Mouse (Mus musculus): Measurements from ENCODE around the gene Agbl4.

Gene Agbl4

GRCm38 (mm10) chr4:111399784-111400183 is 1002.3 kb downstream of the Agbl4 start:
- no peak for DNase-seq (ENCODE audit: low spot score)

GRCm38 (mm10) chr4:111400676-111401075 is 1003.2 kb downstream of the Agbl4 start:
- DNase-seq (ENCODE audit: low spot score), result no peak

- DNase-seq (ENCODE audit: low spot score), result no peak
Observed at GRCm38 (mm10) chr4:111403243-111403642, 1005.8 kb downstream of the Agbl4 start.

- no peak for DNase-seq (ENCODE audit: low spot score)
Observed at GRCm38 (mm10) chr4:111410731-111411130, 1013.3 kb downstream of the Agbl4 start.

- no peak for DNase-seq (ENCODE audit: low spot score)
Observed at GRCm38 (mm10) chr4:111414399-111414798, 1016.9 kb downstream of the Agbl4 start.

GRCm38 (mm10) chr4:111414818-111415488 is 1017.5 kb downstream of the Agbl4 start, which contains the start of gene Bend5:
Bend5 (plus strand) TSS chr4:111415006.
- DNase-seq (ENCODE audit: low spot score), result peak; percentile 83

- no peak for DNase-seq (ENCODE audit: low spot score)
Observed at GRCm38 (mm10) chr4:111416126-111416525, 1018.7 kb downstream of the Agbl4 start.

GRCm38 (mm10) chr4:111416551-111416950 is 1019.1 kb downstream of the Agbl4 start:
- no peak for DNase-seq (ENCODE audit: low spot score)

GRCm38 (mm10) chr4:111417716-111418115 is 1020.3 kb downstream of the Agbl4 start:
- DNase-seq (ENCODE audit: low spot score), result no peak

- DNase-seq (ENCODE audit: low spot score), result no peak
Observed at GRCm38 (mm10) chr4:111419476-111419875, 1022.0 kb downstream of the Agbl4 start.

GRCm38 (mm10) chr4:111420031-111420430 is 1022.6 kb downstream of the Agbl4 start:
- no peak for DNase-seq (ENCODE audit: low spot score)

GRCm38 (mm10) chr4:111420955-111421354 is 1023.5 kb downstream of the Agbl4 start:
- no peak for DNase-seq (ENCODE audit: low spot score)

- no peak for DNase-seq (ENCODE audit: low spot score)
Observed at GRCm38 (mm10) chr4:111421785-111422184, 1024.3 kb downstream of the Agbl4 start.

- no peak for DNase-seq (ENCODE audit: low spot score)
Observed at GRCm38 (mm10) chr4:111424371-111424950, 1027.0 kb downstream of the Agbl4 start.

GRCm38 (mm10) chr4:111425170-111425569 is 1027.7 kb downstream of the Agbl4 start:
- DNase-seq (ENCODE audit: low spot score), result no peak

- DNase-seq (ENCODE audit: low spot score), result no peak
Observed at GRCm38 (mm10) chr4:111431186-111431585, 1033.7 kb downstream of the Agbl4 start.

GRCm38 (mm10) chr4:111432013-111432412 is 1034.6 kb downstream of the Agbl4 start:
- DNase-seq (ENCODE audit: low spot score), result no peak

- no peak for DNase-seq (ENCODE audit: low spot score)
Observed at GRCm38 (mm10) chr4:111432417-111432816, 1035.0 kb downstream of the Agbl4 start.

- DNase-seq (ENCODE audit: low spot score), result no peak
Observed at GRCm38 (mm10) chr4:111441709-111442108, 1044.2 kb downstream of the Agbl4 start.

GRCm38 (mm10) chr4:111442435-111443238 is 1045.2 kb downstream of the Agbl4 start:
- peak; percentile 74 for DNase-seq (ENCODE audit: low spot score)

- DNase-seq (ENCODE audit: low spot score), result no peak
Observed at GRCm38 (mm10) chr4:111443906-111444615, 1046.6 kb downstream of the Agbl4 start.

- DNase-seq (ENCODE audit: low spot score), result no peak
Observed at GRCm38 (mm10) chr4:111444616-111445160, 1047.2 kb downstream of the Agbl4 start.
